Mouse (Mus musculus) T-helper 1 cell (primary cell): ENCODE data around the gene Fxyd6.

Source experiments
- in situ Hi-C: fragments of 300-600 bp; cut with MboI, MseI; formaldehyde crosslinking; loops from one replicate; pipeline ENCODE4 v1.15.1; 2025; ENCODE audit warnings: high pct_unique_total_duplicates

Fxyd6 gene

GRCm38 (mm10) chr9:45370117-45370561, at the start of gene Fxyd6:
Gene Fxyd6, plus strand, starts transcription at chr9:45370185.
- in situ Hi-C loops, result no loop called here

GRCm38 (mm10) chr9:45321465-45321864, 48.5 kb upstream of the Fxyd6 start:
- in situ Hi-C loops, result no loop called here

GRCm38 (mm10) chr9:45321946-45322430, 48.0 kb upstream of the Fxyd6 start:
- in situ Hi-C loops, result no loop called here

- in situ Hi-C loops, result no loop called here
Observed at GRCm38 (mm10) chr9:45326390-45326789, 43.6 kb upstream of the Fxyd6 start.

GRCm38 (mm10) chr9:45328263-45328662, 41.7 kb upstream of the Fxyd6 start:
- in situ Hi-C loops, result no loop called here

GRCm38 (mm10) chr9:45329577-45329976, 40.4 kb upstream of the Fxyd6 start:
- in situ Hi-C loops, result no loop called here

GRCm38 (mm10) chr9:45337406-45337805, 32.6 kb upstream of the Fxyd6 start:
- in situ Hi-C loops, result no loop called here

- in situ Hi-C loops, result no loop called here
Observed at GRCm38 (mm10) chr9:45343066-45343465, 26.9 kb upstream of the Fxyd6 start.

- in situ Hi-C loops, result no loop called here
Observed at GRCm38 (mm10) chr9:45345516-45345915, 24.5 kb upstream of the Fxyd6 start.

GRCm38 (mm10) chr9:45346276-45346675, 23.7 kb upstream of the Fxyd6 start:
- in situ Hi-C loops, result no loop called here

GRCm38 (mm10) chr9:45348560-45348959, 21.4 kb upstream of the Fxyd6 start:
- in situ Hi-C loops, result no loop called here

GRCm38 (mm10) chr9:45349181-45349580, 20.8 kb upstream of the Fxyd6 start:
- in situ Hi-C loops, result no loop called here

GRCm38 (mm10) chr9:45349851-45350250, 20.1 kb upstream of the Fxyd6 start:
- in situ Hi-C loops, result no loop called here

GRCm38 (mm10) chr9:45355192-45355591, 14.8 kb upstream of the Fxyd6 start:
- in situ Hi-C loops, result no loop called here

- in situ Hi-C loops, result no loop called here
Observed at GRCm38 (mm10) chr9:45358356-45358755, 11.6 kb upstream of the Fxyd6 start.

- in situ Hi-C loops, result no loop called here
Observed at GRCm38 (mm10) chr9:45362051-45362461, 7.9 kb upstream of the Fxyd6 start.

- in situ Hi-C loops, result no loop called here
Observed at GRCm38 (mm10) chr9:45363639-45364214, 6.3 kb upstream of the Fxyd6 start.

GRCm38 (mm10) chr9:45367716-45368115, 2.3 kb upstream of the Fxyd6 start:
- in situ Hi-C loops, result no loop called here

GRCm38 (mm10) chr9:45368341-45368901, 1.6 kb upstream of the Fxyd6 start:
- in situ Hi-C loops, result no loop called here

GRCm38 (mm10) chr9:45370616-45371336, 791 bp downstream of the Fxyd6 start:
- in situ Hi-C loops, result no loop called here

- in situ Hi-C loops, result no loop called here
Observed at GRCm38 (mm10) chr9:45371337-45371707, 1.3 kb downstream of the Fxyd6 start.

GRCm38 (mm10) chr9:45373896-45374295, 3.9 kb downstream of the Fxyd6 start:
- in situ Hi-C loops, result no loop called here

GRCm38 (mm10) chr9:45374988-45375502, 5.1 kb downstream of the Fxyd6 start:
- in situ Hi-C loops, result no loop called here
